Mouse (Mus musculus): ENCODE data around the gene Pym1. TPM values are rescaled to one million over a fixed set of nuclear protein-coding genes. Genes with fewer than 3 reads are reported as not detected.
"Not testable (repeated sequence)": the region's sequence is repeated elsewhere in the genome, so short reads cannot be mapped to it uniquely, and the experiment has no call there.

Gene Pym1
- total and polyA plus RNA-seq, 3 experiments = 52.8 to 84.9 (median 75.6) TPM

DNA sequence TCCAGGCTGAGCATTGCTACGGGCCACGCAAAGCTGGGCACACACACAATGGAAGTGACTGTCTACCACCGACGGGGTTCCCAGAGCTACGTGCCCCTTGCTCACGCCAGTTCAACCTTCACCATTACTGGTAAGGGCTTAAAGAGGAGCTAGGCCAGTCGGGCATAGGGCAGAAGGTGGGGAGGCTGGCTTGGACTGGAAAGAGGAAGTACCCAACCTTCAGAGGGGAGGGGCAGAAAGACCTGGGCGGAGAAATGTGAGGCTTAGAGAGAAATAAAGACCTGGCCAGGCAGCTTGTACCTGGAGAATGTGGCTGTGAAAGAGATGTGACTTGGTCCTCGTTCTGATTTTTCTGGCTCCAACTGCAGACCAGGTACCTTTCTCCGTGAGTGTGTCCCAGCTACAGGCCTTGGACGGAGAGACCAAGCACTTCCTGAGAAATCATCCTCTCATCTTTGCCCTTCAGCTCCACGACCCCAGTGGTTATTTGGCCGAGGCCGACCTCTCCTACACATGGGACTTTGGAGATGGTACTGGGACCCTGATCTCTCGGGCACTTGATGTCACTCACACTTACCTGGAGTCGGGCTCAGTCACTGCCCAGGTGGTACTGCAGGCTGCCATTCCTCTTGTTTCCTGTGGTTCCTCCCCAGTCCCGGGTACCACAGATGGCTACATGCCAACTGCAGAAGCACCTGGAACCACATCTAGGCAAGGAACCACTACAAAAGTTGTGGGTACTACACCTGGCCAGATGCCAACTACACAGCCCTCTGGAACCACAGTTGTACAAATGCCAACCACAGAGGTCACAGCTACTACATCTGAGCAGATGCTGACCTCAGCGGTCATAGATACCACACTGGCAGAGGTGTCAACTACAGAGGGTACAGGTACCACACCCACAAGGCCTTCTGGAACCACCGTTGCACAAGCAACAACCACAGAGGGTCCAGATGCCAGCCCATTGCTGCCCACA, 31.8 kb upstream of the Pym1 start:
- dilution Hi-C loops (cut with MboI; ENCODE audit: extremely low pct_ligation_motif_present, extremely low pct_unique_long_range_greater_than_20kb, low sequenced_read_pairs) = no loop called here
- Histone ChIP-seq H3K36me3 (replicated peaks in 1 of 2; ENCODE audit: control insufficient read depth in 1 of 2, insufficient read depth in 1 of 2, low read length in 1 of 2) (peaks cover 7 to 21% of the 10 kb centered on the region in 2 experiments), H3K4me2 (ENCODE audit: insufficient read depth, low read depth, poor library complexity, severe bottlenecking) (peak overlapping the region; percentile 63), H3K9me3 (replicated peaks; ENCODE audit: low read length) (no peaks in the 10 kb centered on the region), H3K27me3 (replicated peaks) (no peaks in the 10 kb centered on the region), H3K79me2 (replicated peaks; ENCODE audit: control insufficient read depth, extremely low read depth, insufficient read depth, poor library complexity, severe bottlenecking) (no peaks in the 10 kb centered on the region), H3K9ac (ENCODE audit: insufficient read depth, low read depth) (peak overlapping the region; percentile 61), H3K4me3 (replicated peaks in 1 of 3; ENCODE audit: low read depth in 2 of 3, low read length in 2 of 3, poor library complexity in 1 of 3) (peak overlapping the region; percentile 7 to 37 (median 37)), H3K4me1 (ENCODE audit: control insufficient read depth in 1 of 2, insufficient read depth in 2 of 2) (peaks cover 11 to 24% of the 10 kb centered on the region in 2 experiments), H3K27ac (ENCODE audit: insufficient read depth, low read depth) (no peak overlapping the region)
- TF ChIP-seq ZMIZ1 (IDR thresholded peaks at IDR 0.05; ENCODE audit: low read depth, low read length) = peak; percentile 56
- no peak for TF ChIP-seq USF2 (conservative IDR thresholded peaks at IDR 0.05; ENCODE audit: low read depth, low read length)
- TF ChIP-seq JUN (IDR thresholded peaks at IDR 0.05; ENCODE audit: insufficient read depth, low read depth, low read length) = no peak
- TF ChIP-seq POLR2A (IDR thresholded peaks at IDR 0.05; ENCODE audit: low read depth, low read length) = peak; percentile 80
- TF ChIP-seq MAX (IDR thresholded peaks at IDR 0.05; ENCODE audit: low read length) = 0 out of 2 replicates have a peak, but pooled peaks have one; percentile 21
- no peak for TF ChIP-seq RAD21 (IDR thresholded peaks at IDR 0.05; ENCODE audit: low read depth, low read length)
- TF ChIP-seq EP300 (IDR thresholded peaks at IDR 0.05; ENCODE audit: low read length) = 0 out of 2 replicates have a peak, but pooled peaks have one; percentile 30
- 0 out of 2 replicates have a peak, but pooled peaks have one; percentile 22 for TF ChIP-seq MXI1 (IDR thresholded peaks at IDR 0.05; ENCODE audit: low read depth, low read length)
- peak; percentile 31; the same call in 1 of the 2 replicates for TF ChIP-seq TCF12 (IDR thresholded peaks at IDR 0.05; ENCODE audit: low read depth, low read length)
- TF ChIP-seq MAZ (IDR thresholded peaks at IDR 0.05; ENCODE audit: low read depth, low read length) = peak; percentile 60; the same call in 1 of the 2 replicates
- TF ChIP-seq CHD2 (IDR thresholded peaks at IDR 0.05; ENCODE audit: low read length) = 0 out of 2 replicates have a peak, but pooled peaks have one; percentile 38
- TF ChIP-seq JUND (conservative IDR thresholded peaks at IDR 0.05; ENCODE audit: low read depth, low read length) = no peak
- TF ChIP-seq NELFE (IDR thresholded peaks at IDR 0.05; ENCODE audit: low read depth, low read length) = peak; percentile 59; the same call in 1 of the 2 replicates
- peak; percentile 66; the same call in 1 of the 2 replicates for TF ChIP-seq SIN3A (IDR thresholded peaks at IDR 0.05; ENCODE audit: low read length)
- TF ChIP-seq MAFK (IDR thresholded peaks at IDR 0.05; ENCODE audit: insufficient replicate concordance, low read length) = 0 out of 2 replicates have a peak, but pooled peaks have one; percentile 15
- 0 out of 2 replicates have a peak, but pooled peaks have one; percentile 59 for TF ChIP-seq TBP (conservative IDR thresholded peaks at IDR 0.05; ENCODE audit: low read depth, low read length)
- TF ChIP-seq HCFC1 (IDR thresholded peaks at IDR 0.05; ENCODE audit: low read depth, low read length) = 0 out of 2 replicates have a peak, but pooled peaks have one; percentile 26
- peak; percentile 82 for TF ChIP-seq ELF1 (IDR thresholded peaks at IDR 0.05; ENCODE audit: low read depth, low read length)
- DNase-seq (ENCODE audit: extremely low read depth) = peak; percentile 82
- in situ Hi-C loops (cut with MboI; ENCODE audit: low pct_ligation_motif_present, low pct_unique_long_range_greater_than_20kb, low sequenced_read_pairs) = no loop called here

DNA sequence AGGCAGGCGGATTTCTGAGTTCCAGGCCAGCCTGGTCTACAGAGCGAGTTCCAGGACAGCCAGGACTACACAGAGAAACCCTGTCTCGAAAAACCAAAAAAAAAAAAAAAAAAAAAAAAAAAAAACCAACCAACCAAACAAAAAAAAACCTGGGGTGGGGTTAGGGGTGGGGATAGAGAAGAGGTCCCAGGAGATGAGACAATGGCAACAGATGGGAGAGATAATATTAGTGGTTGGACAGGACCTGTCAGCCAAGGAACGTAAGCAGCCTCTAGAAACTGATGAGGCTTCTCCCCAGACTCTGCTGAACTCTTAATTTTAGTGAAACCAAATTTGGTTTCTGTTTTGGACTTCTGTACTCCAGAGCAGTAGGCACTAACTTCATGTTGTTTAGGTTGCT, 22.2 kb upstream of the Pym1 start:
- DNase-seq (ENCODE audit: extremely low read depth); H3K4me3 ChIP-seq (replicated peaks in 1 of 3; ENCODE audit: low read depth in 2 of 3, low read length in 2 of 3, poor library complexity in 1 of 3); H3K9me3 ChIP-seq (replicated peaks; ENCODE audit: low read length); H3K27me3 ChIP-seq (replicated peaks); H3K9ac ChIP-seq (ENCODE audit: insufficient read depth, low read depth); H3K4me1 ChIP-seq (ENCODE audit: control insufficient read depth in 1 of 2, insufficient read depth in 2 of 2); H3K79me2 ChIP-seq (replicated peaks; ENCODE audit: control insufficient read depth, extremely low read depth, insufficient read depth, poor library complexity, severe bottlenecking); dilution Hi-C loops (cut with MboI; ENCODE audit: extremely low pct_ligation_motif_present, extremely low pct_unique_long_range_greater_than_20kb, low sequenced_read_pairs); H3K27ac ChIP-seq (ENCODE audit: insufficient read depth, low read depth); in situ Hi-C loops (cut with MboI; ENCODE audit: low pct_ligation_motif_present, low pct_unique_long_range_greater_than_20kb, low sequenced_read_pairs): not testable (repeated sequence)
- H3K36me3 ChIP-seq (replicated peaks in 1 of 2; ENCODE audit: control insufficient read depth in 1 of 2, insufficient read depth in 1 of 2, low read length in 1 of 2) = peaks cover 8 to 42% of the 10 kb centered on the region in 2 experiments
- TF ChIP-seq ZNF384 (IDR thresholded peaks at IDR 0.05; ENCODE audit: low read depth, low read length) = peak; percentile 64
- H3K4me2 ChIP-seq (ENCODE audit: insufficient read depth, low read depth, poor library complexity, severe bottlenecking) = peak overlapping the region; percentile 9; the same call in 1 of the 2 replicates
